Mouse (Mus musculus): ENCODE results near the gene Rtn4. TPM values are rescaled to one million over a fixed set of nuclear protein-coding genes. Genes with fewer than 3 reads are reported as not detected.

Gene Rtn4
- polyA plus RNA-seq, 1 experiment from 2014 or later = 61.3 TPM

Other genes with a start within 250 kb of the Rtn4 start
- 26.8 and 31.3 TPM in 2 replicates for gene Prorsd1, start 177.9 kb upstream of the Rtn4 start, polyA plus RNA-seq (2015; fragmentation: Nextera tagmentation; extraction: Ambion mirVana)
- 54.1 and 56.2 TPM in 2 replicates for gene Mtif2, start 166.5 kb upstream of the Rtn4 start, polyA plus RNA-seq (2015; fragmentation: Nextera tagmentation; extraction: Ambion mirVana)
- gene Clhc1, start 145.0 kb upstream of the Rtn4 start, polyA plus RNA-seq (2015; fragmentation: Nextera tagmentation; extraction: Ambion mirVana) = 0.13 and 0.32 TPM in 2 replicates
- 1,180 and 1,286 TPM in 2 replicates for gene Rps27a, start 144.8 kb upstream of the Rtn4 start, polyA plus RNA-seq (2015; fragmentation: Nextera tagmentation; extraction: Ambion mirVana)
- 0.09 and 0.23 TPM in 2 replicates for gene 4931440F15Rik, start 132.7 kb downstream of the Rtn4 start, polyA plus RNA-seq (2015; fragmentation: Nextera tagmentation; extraction: Ambion mirVana)